ENCODE assay signal across 8 mouse cellular contexts in genomic region chr17:8856430-8857371, GRCm38 (mm10).
DNase-seq lines count a peak whose midpoint lies in the region; ATAC-seq and TF ChIP-seq lines count a peak whose summit lies in the region.

No protein-coding gene starts in this region.

- H3K4me3 ChIP-seq in hindbrain, embryonic 13.5 days: no peak overlapping the region
- H3K4me3 ChIP-seq in liver, embryonic 11.5 days (ENCODE audit: low read depth, low read length): no peak overlapping the region
- H3K4me3 ChIP-seq in myocyte: no peak overlapping the region
- peak overlapping the region; percentile 21 for H3K4me3 ChIP-seq in thymus, adult 2 months (ENCODE audit: control insufficient read depth, insufficient read depth, low read length)

- no peak for TF ChIP-seq POLR2A in myocyte (IDR thresholded peaks at IDR 0.05; ENCODE audit: insufficient read length, low read depth)
- TF ChIP-seq POLR2A in thymus, adult 2 months (IDR thresholded peaks at IDR 0.05; ENCODE audit: control insufficient read depth, extremely low read depth, insufficient read depth, low read length, poor library complexity): no peak

- no peak for ATAC-seq in hindbrain, embryonic 13.5 days (ENCODE audit: low FRiP score)
- ATAC-seq in liver, embryonic 11.5 days (replicated peaks; ENCODE audit: low FRiP score): peak; percentile 83

- H3K4me2 ChIP-seq in hindbrain, embryonic 13.5 days: peak overlapping the region; percentile 40
- peak overlapping the region; percentile 57 for H3K4me2 ChIP-seq in liver, embryonic 11.5 days
- H3K4me2 ChIP-seq in myocyte (ENCODE audit: low read depth): peak overlapping the region; percentile 35

- 32% methylated on average over 22 of the region's 22 CpGs for WGBS in hindbrain, embryonic 13.5 days
- WGBS in liver, embryonic 11.5 days: 34% methylated on average over 22 of the region's 22 CpGs
- WGBS in thymus, adult 2 months: 4% methylated on average over 22 of the region's 22 CpGs

- H3K36me3 ChIP-seq in hindbrain, embryonic 13.5 days: no peaks in the 10 kb centered on the region
- no peaks in the 10 kb centered on the region for H3K36me3 ChIP-seq in liver, embryonic 11.5 days (ENCODE audit: control insufficient read depth, insufficient read depth, low read length)
- H3K36me3 ChIP-seq in myocyte (ENCODE audit: control insufficient read depth, insufficient read depth): no peaks in the 10 kb centered on the region
- no peaks in the 10 kb centered on the region for H3K36me3 ChIP-seq in thymus, adult 2 months (ENCODE audit: control insufficient read depth, insufficient read depth, low read length)

- peak; percentile 82 to 84 for DNase-seq in B cell, adult 2 months
- peak; percentile 82 for DNase-seq in adrenal gland, postnatal 10 days
- DNase-seq in forelimb bud, embryonic 11.5 days (ENCODE audit: low read depth, low spot score): peak; percentile 43
- DNase-seq in liver, embryonic 11.5 days (ENCODE audit: low spot score): peak; percentile 86
- DNase-seq in thymus, adult 2 months: peak; percentile 92
- no peak for DNase-seq in layer of hippocampus, adult 18-20 months (ENCODE audit: low spot score in 2 of 2)

- no peak overlapping the region for H3ac ChIP-seq in myocyte (ENCODE audit: control insufficient read depth, insufficient read length)

- TF ChIP-seq CTCF in thymus, adult 2 months (IDR thresholded peaks at IDR 0.05; ENCODE audit: borderline replicate concordance, control insufficient read depth, extremely low read depth, insufficient read depth, low read length, poor library complexity): no peak

- no peaks in the 10 kb centered on the region for H3K27me3 ChIP-seq in hindbrain, embryonic 13.5 days
- no peaks in the 10 kb centered on the region for H3K27me3 ChIP-seq in liver, embryonic 11.5 days (replicated peaks; ENCODE audit: control insufficient read depth, insufficient read depth, low read length)
- no peaks in the 10 kb centered on the region for H3K27me3 ChIP-seq in myocyte (ENCODE audit: control insufficient read depth, insufficient read depth, insufficient read length)
- H3K27me3 ChIP-seq in thymus, adult 2 months (ENCODE audit: control insufficient read depth, insufficient read depth, low read length): no peaks in the 10 kb centered on the region

- H3K4me1 ChIP-seq in hindbrain, embryonic 13.5 days (replicated peaks): peaks cover 24% of the 10 kb centered on the region
- H3K4me1 ChIP-seq in liver, embryonic 11.5 days (replicated peaks; ENCODE audit: control insufficient read depth, insufficient read depth, low read length): no peaks in the 10 kb centered on the region; the same call in 1 of the 2 replicates
- peaks cover 23% of the 10 kb centered on the region for H3K4me1 ChIP-seq in thymus, adult 2 months (replicated peaks; ENCODE audit: control insufficient read depth, insufficient read depth, low read length)

- H3K9me3 ChIP-seq in hindbrain, embryonic 13.5 days: no peaks in the 10 kb centered on the region
- H3K9me3 ChIP-seq in liver, embryonic 11.5 days (ENCODE audit: control insufficient read depth, low read length): no peaks in the 10 kb centered on the region

- H3K27ac ChIP-seq in hindbrain, embryonic 13.5 days: no peak overlapping the region
- no peak overlapping the region for H3K27ac ChIP-seq in liver, embryonic 11.5 days (ENCODE audit: low read depth, low read length)
- peak overlapping the region; percentile 90 for H3K27ac ChIP-seq in thymus, adult 2 months (ENCODE audit: control insufficient read depth, insufficient read depth, low read length)

- H3K79me2 ChIP-seq in myocyte (ENCODE audit: control insufficient read depth, insufficient read depth): no peaks in the 10 kb centered on the region

- H3K9ac ChIP-seq in hindbrain, embryonic 13.5 days: no peak overlapping the region
- no peak overlapping the region for H3K9ac ChIP-seq in liver, embryonic 11.5 days (ENCODE audit: low read depth, low read length)

TF ChIP-seq in myocyte, 11 proteins besides CTCF, POLR2A, EP300 and RAD21:
- TF ChIP-seq TCF12 (IDR thresholded peaks at IDR 0.05; ENCODE audit: insufficient read depth, poor library complexity, severe bottlenecking) (no peak), CEBPB (IDR thresholded peaks at IDR 0.05; ENCODE audit: insufficient read depth, poor library complexity, severe bottlenecking) (no peak), POLR2AphosphoS2 (IDR thresholded peaks at IDR 0.05; ENCODE audit: insufficient read length, low read depth) (no peak), REST (IDR thresholded peaks at IDR 0.05; ENCODE audit: insufficient read depth, insufficient read length) (no peak), MYOD1 (IDR thresholded peaks at IDR 0.05; ENCODE audit: control insufficient read depth in 1 of 3, insufficient read length in 2 of 3, low read depth in 2 of 3) (peak; percentile 39 to 76 (median 75)), MYOG (IDR thresholded peaks at IDR 0.05; ENCODE audit: control insufficient read depth in 1 of 3, insufficient read depth in 1 of 3, insufficient read length in 2 of 3, low read depth in 2 of 3) (peak in 1 of 3 experiments; percentile 63), MAX (IDR thresholded peaks at IDR 0.05; ENCODE audit: low read depth) (no peak)
TF ChIP-seq in myocyte: peak in this region for 2.

Comparison
In these comparisons a context has a peak if more than half of its experiments do, and no peak if none do; other contexts are left out.
1. DNase-seq: peak in B cell, adult 2 months (2 of 2), adrenal gland, postnatal 10 days (single experiment), forelimb bud, embryonic 11.5 days (single experiment), liver, embryonic 11.5 days (single experiment) and thymus, adult 2 months (single experiment); none in layer of hippocampus, adult 18-20 months (0 of 2).
2. Peak in every context shown above with its lines, with median percentiles within 50 percentile points of each other: H3K4me2 ChIP-seq.